Mouse (Mus musculus): ENCODE measurements around the gene Srbd1. TPM values are rescaled to one million over a fixed set of nuclear protein-coding genes. Genes with fewer than 3 reads are reported as not detected.

The Srbd1 gene
- total RNA-seq, 2 experiments from 2014 or later, result 19.5 to 19.9 TPM

DNA sequence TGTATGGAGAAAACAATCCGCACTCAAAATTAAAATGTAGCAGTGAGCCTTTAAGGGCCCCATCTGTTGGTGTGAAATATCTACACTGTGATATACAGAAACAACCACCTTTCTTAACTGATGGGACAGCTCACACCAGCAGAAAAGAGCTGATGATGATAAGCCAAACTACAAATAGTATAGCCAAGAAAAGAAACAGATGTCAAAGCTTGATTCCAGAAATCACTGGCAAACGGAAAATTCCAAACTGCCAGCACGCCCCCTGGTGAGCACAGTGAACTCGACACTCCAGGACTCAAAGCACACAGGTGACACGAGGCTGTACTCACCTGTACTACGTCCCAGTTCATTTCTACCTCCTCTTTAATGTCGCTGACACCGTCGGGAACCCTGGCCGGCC lies 9.1 kb downstream of the Srbd1 start:
- no peak for DNase-seq

- no peak for DNase-seq
These were observed 10.5 kb downstream of the Srbd1 start for GRCm38 (mm10) chr17:86134461-86134860.

GRCm38 (mm10) chr17:86132534-86132933 lies 12.4 kb downstream of the Srbd1 start:
- peak; percentile 14 for DNase-seq

- DNase-seq, result no peak
These were observed 16.8 kb downstream of the Srbd1 start for GRCm38 (mm10) chr17:86128198-86128597.

GRCm38 (mm10) chr17:86125908-86126307 lies 19.1 kb downstream of the Srbd1 start:
- no peak for DNase-seq

- no peak for DNase-seq
These were observed 21.8 kb downstream of the Srbd1 start for GRCm38 (mm10) chr17:86123146-86123545.

GRCm38 (mm10) chr17:86096875-86097274 lies 48.1 kb downstream of the Srbd1 start:
- no peak for DNase-seq

DNA sequence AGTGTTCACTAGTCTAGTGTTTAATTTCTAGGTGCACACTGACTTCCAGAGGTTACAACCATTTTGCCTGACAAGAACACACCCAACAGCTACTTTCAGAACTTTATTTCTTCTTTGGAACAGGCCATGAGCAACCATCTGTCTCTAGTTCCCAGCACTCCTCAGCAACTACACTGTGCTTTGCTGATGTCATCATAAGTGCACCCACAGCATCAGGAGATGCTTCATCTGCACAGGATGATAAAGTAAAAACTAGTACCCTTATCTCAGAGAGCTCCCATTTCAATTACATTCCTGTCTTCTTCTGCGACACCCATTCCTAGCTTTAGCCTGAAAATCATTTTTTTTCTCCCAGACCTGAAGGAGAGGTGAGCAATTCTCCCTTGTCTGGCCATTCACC lies 51.9 kb downstream of the Srbd1 start:
- DNase-seq, result no peak

DNA sequence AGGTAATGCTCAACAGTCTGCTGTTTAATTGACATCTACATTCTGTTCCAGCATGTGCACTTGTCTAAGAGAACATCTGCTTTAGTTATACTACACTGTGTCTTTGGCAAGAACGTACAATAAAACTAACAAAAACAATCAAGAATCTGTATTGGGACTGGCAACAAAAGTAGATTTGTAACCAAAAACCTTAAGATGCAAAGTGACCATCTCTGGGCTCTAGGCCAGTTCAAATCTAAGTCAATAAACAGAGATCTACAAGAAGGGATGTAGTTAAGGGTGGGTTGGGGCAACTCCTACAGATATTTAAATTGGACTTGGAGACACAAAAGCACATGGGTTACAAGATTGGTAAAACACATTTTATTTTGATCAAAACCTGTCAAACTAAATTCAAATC lies 53.3 kb downstream of the Srbd1 start:
- no peak for DNase-seq

DNA sequence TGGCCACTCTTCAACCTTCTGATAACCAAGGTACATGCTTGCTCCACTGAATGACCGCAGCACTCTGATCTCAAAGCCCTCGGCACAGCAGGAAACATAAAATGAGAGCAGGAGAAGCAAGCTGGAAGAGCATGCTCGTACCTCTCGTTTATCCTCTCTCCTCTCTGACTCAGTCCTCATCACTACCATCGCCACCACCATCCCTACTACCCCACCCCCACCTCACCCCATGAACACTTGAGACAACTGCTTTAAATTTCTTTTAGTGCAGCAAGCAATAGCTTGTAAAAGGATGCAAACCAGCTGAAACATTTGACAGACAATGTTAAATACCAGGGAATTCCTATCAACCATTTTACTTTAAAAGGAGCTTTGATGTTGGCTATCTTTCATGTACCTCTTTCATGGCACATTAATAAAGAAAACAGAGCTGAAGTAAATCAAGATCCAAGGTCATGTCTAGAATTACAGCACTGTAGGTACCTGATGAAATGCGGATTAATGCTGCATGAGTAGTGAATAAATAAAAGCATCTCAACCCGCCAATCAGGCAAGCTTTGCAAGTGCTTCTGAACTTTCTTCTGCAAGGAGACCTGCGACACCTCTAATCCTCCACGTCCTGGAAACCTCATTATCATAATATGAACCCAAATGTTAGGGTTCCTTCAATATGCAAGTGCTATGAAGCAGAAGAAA lies 54.9 kb downstream of the Srbd1 start:
- no peak for DNase-seq

DNA sequence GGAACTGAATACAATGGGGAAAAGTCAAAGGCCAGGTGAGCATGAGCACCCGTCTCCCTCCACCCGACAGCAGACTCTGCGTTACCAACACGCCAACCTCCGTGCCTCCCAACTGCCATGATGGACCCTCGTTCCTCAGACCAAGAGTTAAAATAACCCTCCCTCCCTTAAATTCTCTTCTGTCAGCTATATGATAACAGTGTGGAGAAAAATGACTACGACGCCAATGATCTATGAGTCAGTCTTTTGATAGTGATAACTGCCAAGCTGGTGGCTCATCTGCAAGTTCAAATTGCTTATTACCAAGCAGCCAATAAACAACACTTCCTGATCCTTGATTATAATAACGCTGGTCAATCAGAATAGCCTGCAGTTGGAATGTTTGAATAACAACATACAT lies 57.1 kb downstream of the Srbd1 start:
- no peak for DNase-seq

DNA sequence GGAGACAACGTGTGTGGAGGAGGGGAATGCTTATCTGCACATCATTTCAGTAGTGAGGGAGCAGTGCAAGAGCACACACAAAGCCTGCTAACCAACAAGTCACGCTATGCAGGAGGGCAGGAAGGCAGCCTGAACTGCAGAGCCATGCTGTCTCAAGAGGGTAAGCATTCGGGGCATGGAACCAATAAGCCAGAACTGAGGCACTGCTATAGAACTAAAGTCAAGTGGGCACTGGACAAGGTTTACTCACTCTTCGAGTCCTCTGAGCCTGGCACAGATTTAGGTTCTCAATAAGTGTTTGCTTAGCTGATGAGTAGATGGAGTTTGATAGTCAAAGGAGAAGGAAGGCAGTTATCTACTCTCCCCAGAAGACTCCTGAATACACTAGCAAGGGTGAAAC lies 58.8 kb downstream of the Srbd1 start:
- DNase-seq, result no peak

DNA sequence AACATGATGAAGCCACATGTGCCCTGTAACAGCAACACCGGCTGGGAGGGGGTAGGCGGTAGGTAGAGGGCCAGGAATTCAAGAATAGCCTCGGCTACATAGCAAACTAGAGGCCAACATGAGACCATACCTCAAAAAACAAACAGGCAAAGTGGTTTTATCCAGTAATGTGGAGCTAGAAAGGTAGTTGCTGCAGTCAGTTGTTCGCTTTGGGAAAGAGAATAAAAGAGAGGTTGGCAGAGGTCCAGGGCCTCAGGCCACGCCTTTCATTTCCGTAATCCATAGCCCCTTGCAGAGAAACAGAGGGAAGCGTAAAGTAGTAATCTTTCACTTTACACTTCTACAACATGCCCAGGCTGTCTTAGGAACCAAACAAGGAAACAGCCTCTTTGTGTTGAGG lies 61.8 kb downstream of the Srbd1 start:
- DNase-seq, result peak; percentile 20

- no peak for DNase-seq
These were observed 66.9 kb downstream of the Srbd1 start for GRCm38 (mm10) chr17:86078060-86078459.

- DNase-seq, result no peak
These were observed 77.5 kb downstream of the Srbd1 start for GRCm38 (mm10) chr17:86067444-86067843.

- DNase-seq, result no peak
These were observed 79.1 kb downstream of the Srbd1 start for GRCm38 (mm10) chr17:86065833-86066232.

DNA sequence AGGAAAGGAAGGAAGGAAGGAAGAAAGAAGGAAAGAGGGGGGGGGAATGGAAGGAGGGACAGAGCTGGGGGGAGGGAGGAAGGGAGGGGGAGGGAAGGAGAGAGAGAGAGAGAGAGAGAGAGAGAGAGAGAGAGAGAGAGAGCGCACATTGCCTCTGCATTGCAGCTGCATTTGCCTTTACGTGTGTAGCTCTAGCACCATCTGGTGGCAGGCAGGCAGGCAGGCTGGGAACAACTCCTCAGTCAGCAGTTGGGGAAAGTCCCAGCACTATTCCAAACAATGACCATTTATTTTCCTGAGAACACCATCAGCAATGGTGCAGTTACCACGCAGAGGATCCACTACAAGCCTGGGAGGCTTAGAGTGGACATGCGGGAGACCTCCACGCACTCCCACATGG lies 81.5 kb downstream of the Srbd1 start:
- DNase-seq, result peak; percentile 75

DNA sequence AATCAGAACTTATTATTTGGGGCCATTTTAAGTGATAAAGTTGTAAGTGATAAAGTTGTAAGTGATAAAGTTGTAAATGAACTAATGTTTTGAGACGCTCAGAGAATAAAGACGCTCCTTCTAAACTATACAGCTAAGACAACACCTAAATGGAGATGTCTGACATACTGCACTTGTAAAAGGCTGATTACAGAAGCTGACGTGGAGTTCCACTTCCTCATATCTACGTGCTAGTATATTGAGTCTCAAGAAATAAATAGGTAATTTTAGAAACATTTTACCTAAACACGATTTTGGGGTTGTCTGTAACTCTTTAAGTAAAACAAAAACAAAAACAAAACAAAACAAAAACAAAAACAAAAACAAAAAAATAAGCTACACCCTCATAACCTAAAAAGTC lies 84.1 kb downstream of the Srbd1 start:
- no peak for DNase-seq

- DNase-seq, result no peak
These were observed 104.6 kb downstream of the Srbd1 start for GRCm38 (mm10) chr17:86040221-86040984.

- DNase-seq, result no peak
These were observed 105.2 kb downstream of the Srbd1 start for GRCm38 (mm10) chr17:86039741-86040140.

GRCm38 (mm10) chr17:86038211-86038648 lies 106.7 kb downstream of the Srbd1 start:
- peak; percentile 10 for DNase-seq

DNA sequence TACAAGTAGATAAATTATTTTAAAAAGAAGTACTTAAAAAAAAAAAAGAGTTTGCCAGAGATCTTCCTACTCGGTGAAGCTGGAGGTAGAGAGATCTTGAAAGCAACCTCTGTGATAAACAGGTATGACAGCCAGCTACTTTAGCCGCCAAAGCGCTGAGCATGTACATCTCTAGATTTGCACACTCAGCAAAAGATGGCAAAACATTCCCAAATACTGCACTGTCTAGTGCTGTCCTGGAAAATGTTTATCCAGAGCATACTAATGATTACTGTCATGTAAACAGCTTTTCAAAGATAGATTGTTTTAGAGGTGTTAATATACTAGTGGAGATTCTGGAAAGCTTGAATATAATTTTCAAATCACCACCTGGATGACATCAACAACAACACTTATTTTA lies 109.4 kb downstream of the Srbd1 start:
- no peak for DNase-seq

- DNase-seq, result no peak
These were observed 109.8 kb downstream of the Srbd1 start for GRCm38 (mm10) chr17:86035146-86035545.

DNA sequence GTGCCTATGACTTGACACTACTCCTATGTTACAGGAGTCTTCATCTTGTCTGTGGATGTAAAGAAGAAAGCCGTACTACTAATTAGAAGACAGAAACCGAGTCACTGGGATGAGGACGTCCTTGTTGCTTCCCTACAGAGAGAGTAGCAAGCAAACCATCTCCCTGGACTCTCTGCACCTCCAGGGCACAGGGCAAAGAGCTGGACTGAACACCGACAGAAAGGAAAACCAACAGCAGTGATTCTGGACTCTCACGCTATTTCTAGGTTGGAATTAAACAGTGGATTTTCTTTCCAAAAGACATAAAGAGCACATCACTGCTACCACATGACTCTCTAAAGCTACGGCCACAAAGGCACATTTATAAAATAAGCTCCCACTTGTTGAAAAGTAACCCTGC lies 110.3 kb downstream of the Srbd1 start:
- DNase-seq, result no peak
